Mouse (Mus musculus): ENCODE data around the gene Slc25a18. TPM values are rescaled to one million over a fixed set of nuclear protein-coding genes. Genes with fewer than 3 reads are reported as not detected.

Gene Slc25a18
- polyA plus RNA-seq (2012; rRNA removed), result 6.1 and 10.1 TPM in 2 replicates

DNA sequence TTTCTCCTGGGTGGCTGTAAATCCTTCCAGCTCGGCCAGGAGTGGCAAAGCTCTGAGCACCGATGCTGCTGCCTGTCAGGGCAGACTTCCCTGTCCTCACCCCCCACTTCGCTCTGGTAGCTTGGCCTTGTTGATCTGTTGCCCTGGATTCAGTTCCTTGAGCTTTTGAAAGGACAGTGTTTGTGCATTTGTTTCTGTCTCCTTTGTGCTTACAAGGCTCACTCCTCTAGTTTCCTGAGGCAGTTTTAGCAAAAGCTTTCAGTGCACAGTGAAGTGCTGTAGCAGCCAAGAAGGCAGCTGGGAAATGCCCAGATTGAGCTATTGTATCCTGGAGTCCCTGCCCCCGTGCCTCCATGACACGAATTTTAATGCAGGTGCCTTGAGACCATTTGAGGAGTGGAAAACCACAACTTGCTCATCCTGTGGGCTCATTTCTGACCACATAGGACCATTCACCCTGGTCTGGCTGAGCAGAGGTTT lies at the start of gene Slc25a18:
Slc25a18 (plus strand) TSS at position 430 of the 480 bp plus-strand sequence.
- TF ChIP-seq CTCF (IDR thresholded peaks at IDR 0.05; ENCODE audit: borderline replicate concordance, extremely low read depth, insufficient read depth, insufficient read length) (no peak), POLR2A (IDR thresholded peaks at IDR 0.05; ENCODE audit: borderline replicate concordance, extremely low read depth, insufficient read depth, insufficient read length, poor library complexity, severe bottlenecking) (no peak)
- peak; percentile 91 for DNase-seq (ENCODE audit: low read depth)

DNA sequence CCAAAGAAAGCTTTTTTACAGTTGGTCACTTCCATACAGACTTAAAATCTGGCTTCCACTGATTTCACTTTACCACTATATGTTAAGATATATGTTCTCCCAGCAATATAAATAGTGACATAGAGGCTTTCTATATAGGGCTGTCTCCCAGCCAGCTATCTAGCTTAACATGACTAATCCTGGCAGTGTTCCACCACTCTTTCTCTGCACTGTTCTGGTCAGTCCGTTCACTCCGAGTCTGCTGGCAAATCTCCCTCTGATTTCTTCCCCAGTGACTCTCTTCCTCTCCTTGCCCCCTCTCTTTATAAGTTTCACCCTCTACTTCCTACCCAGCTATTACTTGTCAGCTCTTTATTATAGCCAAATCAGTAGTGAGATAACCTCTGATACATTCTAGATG lies 47.4 kb upstream of the Slc25a18 start:
- TF ChIP-seq CTCF (IDR thresholded peaks at IDR 0.05; ENCODE audit: borderline replicate concordance, extremely low read depth, insufficient read depth, insufficient read length) (no peak), POLR2A (IDR thresholded peaks at IDR 0.05; ENCODE audit: borderline replicate concordance, extremely low read depth, insufficient read depth, insufficient read length, poor library complexity, severe bottlenecking) (no peak)

DNA sequence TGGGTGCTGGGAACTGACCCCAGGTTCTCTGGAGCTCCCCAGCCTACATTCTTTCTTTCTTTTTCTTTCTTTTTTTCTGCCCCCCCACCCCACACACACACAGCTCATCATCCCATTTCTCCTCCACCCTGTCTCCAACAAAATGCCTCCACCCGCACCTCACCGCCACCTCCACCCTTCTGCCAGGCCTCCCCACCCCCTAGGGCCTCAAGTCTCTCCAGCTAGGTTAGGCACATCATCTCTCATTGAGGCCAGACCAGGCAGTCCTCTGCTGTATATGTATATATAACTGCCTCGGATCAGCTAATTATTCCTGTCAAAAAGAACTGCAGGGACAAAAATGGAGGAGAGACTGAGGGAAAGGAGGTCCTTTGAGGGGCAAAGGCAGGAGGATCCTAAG lies 37.4 kb upstream of the Slc25a18 start:
- TF ChIP-seq CTCF (IDR thresholded peaks at IDR 0.05; ENCODE audit: borderline replicate concordance, extremely low read depth, insufficient read depth, insufficient read length), result no peak
- TF ChIP-seq POLR2A (IDR thresholded peaks at IDR 0.05; ENCODE audit: borderline replicate concordance, extremely low read depth, insufficient read depth, insufficient read length, poor library complexity, severe bottlenecking), result no peak
- no peak for DNase-seq (ENCODE audit: low read depth)

More for the DNA sequence above, 47.4 kb upstream of the Slc25a18 start:
- peak; percentile 16 for DNase-seq (ENCODE audit: low read depth)

DNA sequence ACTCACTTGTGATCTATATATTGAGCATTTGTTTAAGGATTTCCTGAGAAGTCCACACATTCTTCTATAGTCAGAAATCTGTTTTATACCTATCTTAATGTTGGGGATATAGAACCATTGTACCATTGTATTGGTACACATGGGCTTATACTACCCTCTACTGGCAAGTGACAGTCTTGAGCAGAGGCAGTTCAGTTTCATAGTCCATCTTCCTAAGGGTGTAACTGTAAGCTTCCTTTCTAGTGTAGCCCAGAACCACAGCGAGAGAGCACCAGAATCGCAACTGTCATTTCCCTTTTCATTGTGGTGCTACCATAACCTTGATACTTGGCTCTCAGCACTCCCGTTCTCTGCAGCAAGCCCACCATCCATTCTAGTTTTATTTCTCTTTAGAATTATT lies 36.8 kb upstream of the Slc25a18 start:
- DNase-seq (ENCODE audit: low read depth), result peak; percentile 86
- TF ChIP-seq CTCF (IDR thresholded peaks at IDR 0.05; ENCODE audit: borderline replicate concordance, extremely low read depth, insufficient read depth, insufficient read length), result peak; percentile 60; the same call in 1 of the 2 replicates
- no peak for TF ChIP-seq POLR2A (IDR thresholded peaks at IDR 0.05; ENCODE audit: borderline replicate concordance, extremely low read depth, insufficient read depth, insufficient read length, poor library complexity, severe bottlenecking)

DNA sequence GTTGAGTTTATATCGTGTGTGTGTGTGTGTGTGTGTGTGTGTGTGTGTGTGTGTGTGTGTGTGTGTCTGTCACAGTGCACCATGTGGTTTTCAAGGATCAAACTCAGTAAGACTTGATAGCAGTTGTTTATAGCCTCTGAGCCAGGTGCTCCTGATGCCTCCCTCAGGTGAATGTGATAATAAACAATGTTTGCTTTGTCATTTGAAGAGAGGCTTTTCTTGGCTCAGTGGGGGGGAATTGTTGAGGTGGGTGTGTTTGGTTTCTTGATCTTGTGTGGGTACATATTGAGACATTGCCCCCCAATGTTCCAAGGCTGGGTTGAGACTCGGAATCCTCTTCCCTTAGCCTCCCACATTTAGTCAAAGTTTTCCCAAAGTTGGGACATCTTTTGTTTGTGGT lies 30.2 kb upstream of the Slc25a18 start:
- no peak for DNase-seq (ENCODE audit: low read depth)
- TF ChIP-seq CTCF (IDR thresholded peaks at IDR 0.05; ENCODE audit: borderline replicate concordance, extremely low read depth, insufficient read depth, insufficient read length), result no peak
- TF ChIP-seq POLR2A (IDR thresholded peaks at IDR 0.05; ENCODE audit: borderline replicate concordance, extremely low read depth, insufficient read depth, insufficient read length, poor library complexity, severe bottlenecking), result no peak

DNA sequence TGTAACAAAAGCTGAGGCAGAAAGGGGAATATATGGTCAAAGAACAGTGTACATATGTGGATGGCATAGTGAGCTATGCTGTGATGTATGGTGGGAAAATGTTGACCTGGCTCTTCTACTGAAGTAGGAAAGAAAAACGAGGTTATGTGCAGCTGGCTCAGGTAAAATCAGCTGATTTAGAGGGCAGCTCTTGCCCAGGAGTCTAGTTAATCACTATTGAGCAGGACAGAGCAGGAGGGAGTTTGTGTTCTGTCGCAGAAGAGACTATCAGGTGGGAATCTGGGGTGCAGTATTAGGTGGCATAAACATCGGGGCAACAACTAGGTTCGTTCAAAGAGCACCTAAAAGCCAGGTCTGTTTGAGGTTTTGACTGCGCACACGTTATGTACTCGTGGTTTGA lies 29.1 kb upstream of the Slc25a18 start:
- TF ChIP-seq CTCF (IDR thresholded peaks at IDR 0.05; ENCODE audit: borderline replicate concordance, extremely low read depth, insufficient read depth, insufficient read length) (no peak), POLR2A (IDR thresholded peaks at IDR 0.05; ENCODE audit: borderline replicate concordance, extremely low read depth, insufficient read depth, insufficient read length, poor library complexity, severe bottlenecking) (no peak)
- no peak for DNase-seq (ENCODE audit: low read depth)

DNA sequence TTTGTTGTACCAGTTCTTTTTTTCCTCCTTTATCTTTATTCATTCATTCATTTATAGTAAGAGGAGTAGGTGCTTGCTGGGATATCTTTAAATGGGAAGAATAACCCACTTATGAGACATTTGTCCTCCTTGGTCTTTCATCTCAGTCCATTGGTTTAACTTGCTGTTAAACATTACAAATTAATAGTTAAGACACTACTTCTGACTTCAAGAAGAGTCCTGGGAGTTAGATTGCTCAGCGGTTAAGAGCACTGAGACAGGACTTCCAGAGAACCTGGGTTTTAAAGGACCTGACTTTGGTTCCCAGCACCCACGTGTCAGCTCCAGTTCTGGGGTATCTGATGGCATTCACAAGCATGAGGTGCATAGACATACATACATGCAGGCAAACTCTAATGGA lies 27.0 kb upstream of the Slc25a18 start:
- no peak for DNase-seq (ENCODE audit: low read depth)
- TF ChIP-seq CTCF (IDR thresholded peaks at IDR 0.05; ENCODE audit: borderline replicate concordance, extremely low read depth, insufficient read depth, insufficient read length) (no peak), POLR2A (IDR thresholded peaks at IDR 0.05; ENCODE audit: borderline replicate concordance, extremely low read depth, insufficient read depth, insufficient read length, poor library complexity, severe bottlenecking) (no peak)

DNA sequence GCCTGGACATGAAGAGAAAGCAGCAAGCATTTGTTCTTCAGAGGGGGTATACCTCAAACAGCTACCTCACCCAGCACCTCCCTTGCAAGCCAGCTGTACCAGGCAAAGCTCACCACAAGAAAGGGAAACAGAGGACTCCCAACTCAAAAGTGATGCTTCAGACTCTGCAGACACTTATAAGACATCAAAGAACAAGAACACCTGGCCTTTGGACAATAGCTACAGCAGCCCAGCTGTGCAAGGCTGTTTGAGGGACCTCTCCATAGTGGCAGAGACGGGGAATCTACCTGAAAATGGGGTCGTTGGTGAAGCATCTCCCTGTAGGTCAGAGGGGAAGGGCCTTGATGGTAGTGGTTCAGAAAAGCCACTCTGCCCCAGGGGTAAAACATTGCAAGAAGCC lies 12.2 kb upstream of the Slc25a18 start:
- TF ChIP-seq POLR2A (IDR thresholded peaks at IDR 0.05; ENCODE audit: borderline replicate concordance, extremely low read depth, insufficient read depth, insufficient read length, poor library complexity, severe bottlenecking), result no peak
- no peak for TF ChIP-seq CTCF (IDR thresholded peaks at IDR 0.05; ENCODE audit: borderline replicate concordance, extremely low read depth, insufficient read depth, insufficient read length)

DNA sequence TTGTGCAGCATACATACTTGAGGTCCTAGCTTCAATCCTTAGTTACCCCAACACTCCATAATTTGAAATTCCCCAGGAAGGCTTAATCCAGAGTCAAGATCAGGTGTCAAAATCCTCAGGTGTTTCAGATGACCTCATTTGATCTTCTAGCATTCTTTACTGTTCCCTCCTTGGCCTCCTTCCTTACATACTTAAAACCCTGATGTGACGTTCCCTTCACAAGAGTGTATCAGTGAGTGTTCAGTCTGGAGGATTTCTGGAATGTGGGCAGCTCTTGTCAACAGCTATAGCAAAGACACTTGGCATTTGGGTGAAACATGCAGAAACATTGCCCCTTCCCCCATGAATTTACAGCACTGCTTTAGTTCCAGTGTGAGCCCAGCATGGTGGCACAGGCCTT lies 3.4 kb upstream of the Slc25a18 start:
- TF ChIP-seq CTCF (IDR thresholded peaks at IDR 0.05; ENCODE audit: borderline replicate concordance, extremely low read depth, insufficient read depth, insufficient read length), result no peak
- no peak for TF ChIP-seq POLR2A (IDR thresholded peaks at IDR 0.05; ENCODE audit: borderline replicate concordance, extremely low read depth, insufficient read depth, insufficient read length, poor library complexity, severe bottlenecking)
- no peak for DNase-seq (ENCODE audit: low read depth)

More for the DNA sequence above, 12.2 kb upstream of the Slc25a18 start:
- no peak for DNase-seq (ENCODE audit: low read depth)

DNA sequence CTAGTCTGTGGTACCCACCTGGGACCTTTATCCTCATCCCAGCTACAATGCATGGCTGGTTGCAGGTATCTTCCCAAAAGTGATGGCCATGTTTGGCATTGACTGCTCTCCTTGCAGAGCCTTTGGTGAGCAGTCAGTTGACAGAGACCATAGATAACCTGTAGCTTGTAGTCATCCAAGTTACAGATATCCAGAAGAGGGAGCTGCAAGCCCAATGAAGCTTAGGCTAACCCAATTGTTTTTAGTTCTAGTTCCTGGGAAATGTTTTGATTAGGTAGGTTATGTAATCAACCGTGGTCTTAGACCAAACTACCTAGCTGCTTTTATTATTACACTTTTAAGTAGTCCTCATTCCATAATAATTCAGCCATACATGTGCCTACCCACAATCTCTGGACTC lies 2.0 kb upstream of the Slc25a18 start:
- DNase-seq (ENCODE audit: low read depth), result no peak
- TF ChIP-seq CTCF (IDR thresholded peaks at IDR 0.05; ENCODE audit: borderline replicate concordance, extremely low read depth, insufficient read depth, insufficient read length) (no peak), POLR2A (IDR thresholded peaks at IDR 0.05; ENCODE audit: borderline replicate concordance, extremely low read depth, insufficient read depth, insufficient read length, poor library complexity, severe bottlenecking) (no peak)

DNA sequence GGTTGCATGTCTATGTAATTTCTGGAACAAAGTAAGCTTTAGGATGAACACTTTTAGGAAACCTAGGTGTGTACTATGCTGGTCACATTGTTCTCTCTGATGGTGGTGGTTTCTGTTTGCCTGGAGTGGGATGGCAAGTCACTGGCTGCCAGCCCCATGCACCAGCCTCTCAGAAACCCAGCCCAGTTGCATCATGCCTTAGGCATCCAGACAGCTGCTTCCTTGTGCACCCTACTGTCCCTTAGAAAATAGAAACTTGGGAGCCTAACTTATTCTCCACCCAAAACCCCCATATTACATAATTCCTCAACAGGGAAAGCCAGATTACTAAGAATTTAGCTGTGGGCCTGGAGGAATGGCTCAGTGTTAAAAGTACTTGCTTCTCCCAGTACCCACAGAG lies 1.4 kb upstream of the Slc25a18 start:
- TF ChIP-seq POLR2A (IDR thresholded peaks at IDR 0.05; ENCODE audit: borderline replicate concordance, extremely low read depth, insufficient read depth, insufficient read length, poor library complexity, severe bottlenecking), result no peak
- no peak for TF ChIP-seq CTCF (IDR thresholded peaks at IDR 0.05; ENCODE audit: borderline replicate concordance, extremely low read depth, insufficient read depth, insufficient read length)
- no peak for DNase-seq (ENCODE audit: low read depth)

DNA sequence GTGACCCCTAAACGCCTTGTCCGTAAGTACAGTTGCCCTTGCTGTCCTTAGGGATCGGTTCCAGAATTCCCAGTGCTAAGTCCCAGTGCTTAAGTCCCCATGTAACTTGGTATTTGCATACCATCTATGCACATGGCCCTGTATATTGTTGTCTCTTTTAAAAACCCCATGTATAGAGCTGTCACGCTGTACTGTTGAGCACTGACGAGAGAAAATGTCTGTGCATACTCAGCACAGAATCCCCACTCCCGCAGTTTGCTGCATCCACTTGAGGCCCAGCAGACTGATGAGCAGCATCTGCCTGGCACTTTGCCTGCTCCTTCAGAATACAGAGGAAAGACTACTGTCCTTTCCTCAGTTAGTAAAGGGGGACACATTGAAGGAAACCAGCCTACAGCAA lies 385 bp downstream of the Slc25a18 start:
- DNase-seq (ENCODE audit: low read depth), result peak; percentile 58
- no peak for TF ChIP-seq CTCF (IDR thresholded peaks at IDR 0.05; ENCODE audit: borderline replicate concordance, extremely low read depth, insufficient read depth, insufficient read length)

Data from brain, embryonic 14.5 days (tissue).